Mouse (Mus musculus): ENCODE measurements at regions not wholly inside any gene's neighbourhood (a gene's known extent, or its start where the extent isn't known, plus 50 kb on each side); places are given as distances from the start of the nearest gene placed in this dataset.

GRCm38 (mm10) chr8:36340454-36340853 lies 574.9 kb downstream of the Gm19410 start:
- 45% methylated on average over 3 of the region's 3 CpGs for WGBS (ENCODE audit: insufficient replicate concordance)
- H3K4me2 ChIP-seq (ENCODE audit: low read depth) = no peak overlapping the region
- no peak overlapping the region for H3K9ac ChIP-seq (replicated peaks)
- H3K4me3 ChIP-seq (ENCODE audit: insufficient read depth in 1 of 2, low read depth in 2 of 2, low read length in 2 of 2) = no peak overlapping the region
- TF ChIP-seq EP300 (IDR thresholded peaks at IDR 0.05; ENCODE audit: low read depth) (no peak), CTCF (IDR thresholded peaks at IDR 0.05; ENCODE audit: low read depth) (no peak)
- H3K9me3 ChIP-seq (ENCODE audit: control insufficient read depth, low read length) = no peaks in the 10 kb centered on the region
- DNase-seq (ENCODE audit: low read depth in 3 of 3, low spot score in 3 of 3) (no peak), ATAC-seq (ENCODE audit: insufficient read depth) (no peak)
- H3K36me3 ChIP-seq (replicated peaks; ENCODE audit: control insufficient read depth, insufficient read depth, low read depth) = no peaks in the 10 kb centered on the region
- no peaks in the 10 kb centered on the region for H3K4me1 ChIP-seq (replicated peaks; ENCODE audit: control insufficient read depth in 2 of 2, insufficient read depth in 2 of 2, low read length in 1 of 2)
- H3K27me3 ChIP-seq (ENCODE audit: control insufficient read depth, insufficient read depth, low read length) = no peaks in the 10 kb centered on the region
- no peak overlapping the region for H3K27ac ChIP-seq

- TF ChIP-seq EP300 (IDR thresholded peaks at IDR 0.05; ENCODE audit: low read depth) (no peak), CTCF (IDR thresholded peaks at IDR 0.05; ENCODE audit: low read depth) (no peak)
- no peak for DNase-seq (ENCODE audit: low read depth in 3 of 3, low spot score in 3 of 3)
Observed at GRCm38 (mm10) chr8:36341965-36342364, 576.4 kb downstream of the Gm19410 start.

GRCm38 (mm10) chr8:36342650-36343049 lies 577.1 kb downstream of the Gm19410 start:
- no peak overlapping the region for H3K9ac ChIP-seq (replicated peaks)
- H3K36me3 ChIP-seq (replicated peaks; ENCODE audit: control insufficient read depth, insufficient read depth, low read depth) = no peaks in the 10 kb centered on the region
- no peaks in the 10 kb centered on the region for H3K4me1 ChIP-seq (replicated peaks; ENCODE audit: control insufficient read depth in 2 of 2, insufficient read depth in 2 of 2, low read length in 1 of 2)
- TF ChIP-seq CTCF (IDR thresholded peaks at IDR 0.05; ENCODE audit: low read depth) (no peak), EP300 (IDR thresholded peaks at IDR 0.05; ENCODE audit: low read depth) (no peak)
- H3K27ac ChIP-seq = no peak overlapping the region
- no peaks in the 10 kb centered on the region for H3K27me3 ChIP-seq (ENCODE audit: control insufficient read depth, insufficient read depth, low read length)
- no peak overlapping the region for H3K4me3 ChIP-seq (ENCODE audit: insufficient read depth in 1 of 2, low read depth in 2 of 2, low read length in 2 of 2)
- H3K9me3 ChIP-seq (ENCODE audit: control insufficient read depth, low read length) = no peaks in the 10 kb centered on the region
- WGBS (ENCODE audit: insufficient replicate concordance) = 73% methylated on average over 5 of the region's 5 CpGs
- no peak for DNase-seq (ENCODE audit: low read depth in 3 of 3, low spot score in 3 of 3)
- no peak for ATAC-seq (ENCODE audit: insufficient read depth)
- no peak overlapping the region for H3K4me2 ChIP-seq (ENCODE audit: low read depth)

More at GRCm38 (mm10) chr8:36341965-36342364, 576.4 kb downstream of the Gm19410 start:
- Histone ChIP-seq H3K9ac (replicated peaks) (no peak overlapping the region), H3K27me3 (ENCODE audit: control insufficient read depth, insufficient read depth, low read length) (no peaks in the 10 kb centered on the region), H3K4me2 (ENCODE audit: low read depth) (no peak overlapping the region), H3K9me3 (ENCODE audit: control insufficient read depth, low read length) (no peaks in the 10 kb centered on the region), H3K4me1 (replicated peaks; ENCODE audit: control insufficient read depth in 2 of 2, insufficient read depth in 2 of 2, low read length in 1 of 2) (no peaks in the 10 kb centered on the region), H3K36me3 (replicated peaks; ENCODE audit: control insufficient read depth, insufficient read depth, low read depth) (no peaks in the 10 kb centered on the region), H3K4me3 (ENCODE audit: insufficient read depth in 1 of 2, low read depth in 2 of 2, low read length in 2 of 2) (no peak overlapping the region), H3K27ac (no peak overlapping the region)
- 68% methylated on average over 4 of the region's 4 CpGs for WGBS (ENCODE audit: insufficient replicate concordance)
- ATAC-seq (ENCODE audit: insufficient read depth) = no peak

- no peak for ATAC-seq (ENCODE audit: insufficient read depth)
- no peak for TF ChIP-seq EP300 (IDR thresholded peaks at IDR 0.05; ENCODE audit: low read depth)
- peak; percentile 96 for TF ChIP-seq CTCF (IDR thresholded peaks at IDR 0.05; ENCODE audit: low read depth)
- no peaks in the 10 kb centered on the region for H3K4me1 ChIP-seq (replicated peaks; ENCODE audit: control insufficient read depth in 2 of 2, insufficient read depth in 2 of 2, low read length in 1 of 2)
- no peaks in the 10 kb centered on the region for H3K36me3 ChIP-seq (replicated peaks; ENCODE audit: control insufficient read depth, insufficient read depth, low read depth)
- no peak overlapping the region for H3K4me2 ChIP-seq (ENCODE audit: low read depth)
- no peak overlapping the region for H3K4me3 ChIP-seq (ENCODE audit: insufficient read depth in 1 of 2, low read depth in 2 of 2, low read length in 2 of 2)
- no peaks in the 10 kb centered on the region for H3K9me3 ChIP-seq (ENCODE audit: control insufficient read depth, low read length)
- no peaks in the 10 kb centered on the region for H3K27me3 ChIP-seq (ENCODE audit: control insufficient read depth, insufficient read depth, low read length)
- WGBS (ENCODE audit: insufficient replicate concordance) = 31% methylated on average over 7 of the region's 7 CpGs
- DNase-seq (ENCODE audit: low read depth in 3 of 3, low spot score in 3 of 3) = peak; percentile 41 to 53 (median 42)
- no peak overlapping the region for H3K9ac ChIP-seq (replicated peaks)
- H3K27ac ChIP-seq = no peak overlapping the region
Observed at GRCm38 (mm10) chr8:36346682-36347324, 581.2 kb downstream of the Gm19410 start.

GRCm38 (mm10) chr8:36348067-36348466 lies 582.5 kb downstream of the Gm19410 start:
- H3K9me3 ChIP-seq (ENCODE audit: control insufficient read depth, low read length) = no peaks in the 10 kb centered on the region
- no peaks in the 10 kb centered on the region for H3K36me3 ChIP-seq (replicated peaks; ENCODE audit: control insufficient read depth, insufficient read depth, low read depth)
- no peak for TF ChIP-seq CTCF (IDR thresholded peaks at IDR 0.05; ENCODE audit: low read depth)
- TF ChIP-seq EP300 (IDR thresholded peaks at IDR 0.05; ENCODE audit: low read depth) = no peak
- H3K4me3 ChIP-seq (ENCODE audit: insufficient read depth in 1 of 2, low read depth in 2 of 2, low read length in 2 of 2) = no peak overlapping the region
- H3K4me2 ChIP-seq (ENCODE audit: low read depth) = no peak overlapping the region
- 50% methylated on average over 1 of the region's 1 CpGs for WGBS (ENCODE audit: insufficient replicate concordance)
- ATAC-seq (ENCODE audit: insufficient read depth) = no peak
- no peak overlapping the region for H3K9ac ChIP-seq (replicated peaks)
- no peak overlapping the region for H3K27ac ChIP-seq
- H3K4me1 ChIP-seq (replicated peaks; ENCODE audit: control insufficient read depth in 2 of 2, insufficient read depth in 2 of 2, low read length in 1 of 2) = no peaks in the 10 kb centered on the region
- H3K27me3 ChIP-seq (ENCODE audit: control insufficient read depth, insufficient read depth, low read length) = no peaks in the 10 kb centered on the region
- no peak for DNase-seq (ENCODE audit: low read depth in 3 of 3, low spot score in 3 of 3)
